In the genomic region with DNA sequence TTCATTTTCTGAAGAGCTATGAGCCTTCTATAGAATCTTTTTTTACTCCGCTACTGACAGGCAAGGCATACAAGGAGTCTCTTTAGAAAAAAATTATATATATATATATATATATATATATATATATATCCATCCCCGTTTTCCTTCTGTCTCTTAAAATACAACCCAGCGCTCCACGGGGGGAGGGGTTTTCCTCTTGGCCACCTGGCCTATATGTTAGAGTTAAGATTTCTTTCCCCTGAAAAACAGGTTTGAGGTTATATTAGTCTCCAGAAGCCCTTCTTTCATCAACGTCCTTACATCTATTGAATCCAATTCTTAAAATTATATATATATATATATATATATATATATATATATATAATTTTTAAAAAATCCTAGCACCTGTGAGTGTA, we compare ENCODE assay signal across 13 mouse cellular contexts. TPM values are rescaled to one million over a fixed set of nuclear protein-coding genes. Genes with fewer than 3 reads are reported as not detected.
A peak's percentile ranks its signal among the peaks of the same experiment; 100 is the strongest.
DNase-seq lines count a peak whose midpoint lies in the region; ATAC-seq lines count a peak whose summit lies in the region.
"Had no signal": no experiment of that assay in that cellular context is flagged by ENCODE, and none has a peak within 500 bp of the region (broad histone marks: within the 10 kb centered on the region; RNA-seq: fewer than 3 reads in every experiment).

No protein-coding gene starts in this region.

- H3K36me3 ChIP-seq in midbrain, embryonic 11.5 days (ENCODE audit: control insufficient read depth, insufficient read depth, low read length) = no peaks in the 10 kb centered on the region
- no peaks in the 10 kb centered on the region for H3K36me3 ChIP-seq in midbrain, embryonic 10.5 days
- no peaks in the 10 kb centered on the region for H3K36me3 ChIP-seq in hindbrain, embryonic 13.5 days
- H3K36me3 ChIP-seq in neural tube, embryonic 14.5 days (ENCODE audit: control insufficient read depth, insufficient read depth, low read length) = no peaks in the 10 kb centered on the region
- no peaks in the 10 kb centered on the region for H3K36me3 ChIP-seq in intestine, embryonic 16.5 days (ENCODE audit: control insufficient read depth, insufficient read depth, low read length)
- H3K36me3 ChIP-seq: limb, embryonic 12.5 days; stomach, embryonic 15.5 days had no signal

- 29% methylated on average over 5 of the region's 5 CpGs for WGBS in midbrain, embryonic 11.5 days
- 40% methylated on average over 5 of the region's 5 CpGs for WGBS in midbrain, embryonic 10.5 days
- WGBS in hindbrain, embryonic 13.5 days = 24% methylated on average over 5 of the region's 5 CpGs
- WGBS in neural tube, embryonic 14.5 days = 23% methylated on average over 5 of the region's 5 CpGs
- WGBS in intestine, embryonic 16.5 days = 41% methylated on average over 5 of the region's 5 CpGs

- H3K4me3 ChIP-seq in midbrain, embryonic 11.5 days (ENCODE audit: low read depth, low read length) = peak overlapping the region; percentile 57
- H3K4me3 ChIP-seq in midbrain, embryonic 10.5 days = no peak overlapping the region
- peak overlapping the region; percentile 64 for H3K4me3 ChIP-seq in hindbrain, embryonic 13.5 days
- H3K4me3 ChIP-seq in neural tube, embryonic 14.5 days (ENCODE audit: low read depth, low read length) = peak overlapping the region; percentile 70
- H3K4me3 ChIP-seq in intestine, embryonic 16.5 days (ENCODE audit: low read length) = no peak overlapping the region
- H3K4me3 ChIP-seq: heart, adult 2 months had no signal

- H3K9me3 ChIP-seq in midbrain, embryonic 11.5 days (ENCODE audit: control insufficient read depth, low read length) = no peaks in the 10 kb centered on the region
- H3K9me3 ChIP-seq in midbrain, embryonic 10.5 days (replicated peaks) = no peaks in the 10 kb centered on the region
- H3K9me3 ChIP-seq in hindbrain, embryonic 13.5 days = no peaks in the 10 kb centered on the region
- no peaks in the 10 kb centered on the region for H3K9me3 ChIP-seq in neural tube, embryonic 14.5 days (ENCODE audit: control insufficient read depth, low read length)
- no peaks in the 10 kb centered on the region for H3K9me3 ChIP-seq in intestine, embryonic 16.5 days (ENCODE audit: control insufficient read depth, low read length)
- H3K9me3 ChIP-seq: limb, embryonic 12.5 days; stomach, embryonic 15.5 days had no signal

- no peak overlapping the region for H3K27ac ChIP-seq in midbrain, embryonic 11.5 days (ENCODE audit: low read depth, low read length)
- no peak overlapping the region for H3K27ac ChIP-seq in midbrain, embryonic 10.5 days (replicated peaks)
- H3K27ac ChIP-seq in hindbrain, embryonic 13.5 days = no peak overlapping the region; the same call in 1 of the 2 replicates
- no peak overlapping the region for H3K27ac ChIP-seq in neural tube, embryonic 14.5 days (ENCODE audit: low read depth, low read length)
- no peak overlapping the region for H3K27ac ChIP-seq in intestine, embryonic 16.5 days (ENCODE audit: low read length)
- H3K27ac ChIP-seq: heart, adult 2 months; limb, embryonic 12.5 days; stomach, embryonic 15.5 days had no signal

- H3K9ac ChIP-seq in midbrain, embryonic 11.5 days (ENCODE audit: low read length) = no peak overlapping the region
- H3K9ac ChIP-seq in hindbrain, embryonic 13.5 days = no peak overlapping the region; the same call in 1 of the 2 replicates
- peak overlapping the region; percentile 59 for H3K9ac ChIP-seq in neural tube, embryonic 14.5 days (replicated peaks; ENCODE audit: low read depth, low read length)
- no peak overlapping the region for H3K9ac ChIP-seq in intestine, embryonic 16.5 days (ENCODE audit: low read depth, low read length)
- H3K9ac ChIP-seq: lung, embryonic 14.5 days; stomach, embryonic 15.5 days had no signal

- DNase-seq in cerebellum, adult 9-11 months = peak; percentile 7
- DNase-seq in cerebellum, postnatal 4 days (ENCODE audit: low spot score in 2 of 2) = no peak
- DNase-seq in midbrain, embryonic 11.5 days (ENCODE audit: low spot score, missing footprints) = no peak
- no peak for DNase-seq in midbrain, embryonic 10.5 days (ENCODE audit: low spot score)
- DNase-seq in layer of hippocampus, adult 9-11 months = no peak
- DNase-seq: heart, adult 2 months had no signal

- no peak for ATAC-seq in midbrain, embryonic 11.5 days (ENCODE audit: low FRiP score)
- no peak for ATAC-seq in hindbrain, embryonic 13.5 days (ENCODE audit: low FRiP score)
- no peak for ATAC-seq in neural tube, embryonic 14.5 days (ENCODE audit: low read depth)
- no peak for ATAC-seq in intestine, embryonic 16.5 days
- ATAC-seq: inflammation-experienced regulatory T-cells, adult 6 months had no signal

- H3K4me2 ChIP-seq in midbrain, embryonic 11.5 days = peak overlapping the region; percentile 80
- H3K4me2 ChIP-seq in hindbrain, embryonic 13.5 days = peak overlapping the region; percentile 69
- peak overlapping the region; percentile 65 for H3K4me2 ChIP-seq in neural tube, embryonic 14.5 days (ENCODE audit: low read depth, low read length)
- H3K4me2 ChIP-seq in intestine, embryonic 16.5 days (ENCODE audit: low read depth, low read length) = no peak overlapping the region

- peaks cover 17% of the 10 kb centered on the region for H3K27me3 ChIP-seq in midbrain, embryonic 11.5 days (ENCODE audit: control insufficient read depth, insufficient read depth, low read length)
- peaks cover 57% of the 10 kb centered on the region for H3K27me3 ChIP-seq in midbrain, embryonic 10.5 days (ENCODE audit: low read depth, poor library complexity, severe bottlenecking)
- peaks cover 8% of the 10 kb centered on the region; the same call in 1 of the 2 replicates for H3K27me3 ChIP-seq in hindbrain, embryonic 13.5 days
- peaks cover 2% of the 10 kb centered on the region; the same call in 1 of the 2 replicates for H3K27me3 ChIP-seq in neural tube, embryonic 14.5 days (ENCODE audit: control insufficient read depth, insufficient read depth, low read length)
- H3K27me3 ChIP-seq in intestine, embryonic 16.5 days (replicated peaks; ENCODE audit: control insufficient read depth, insufficient read depth, low read length) = peaks cover 18% of the 10 kb centered on the region

- H3K4me1 ChIP-seq in midbrain, embryonic 11.5 days (ENCODE audit: control insufficient read depth, insufficient read depth, low read length) = peaks cover 4% of the 10 kb centered on the region; the same call in 1 of the 2 replicates
- peaks cover 21% of the 10 kb centered on the region for H3K4me1 ChIP-seq in midbrain, embryonic 10.5 days
- H3K4me1 ChIP-seq in hindbrain, embryonic 13.5 days (replicated peaks) = peaks cover 21% of the 10 kb centered on the region
- peaks cover 6% of the 10 kb centered on the region; the same call in 1 of the 2 replicates for H3K4me1 ChIP-seq in neural tube, embryonic 14.5 days (ENCODE audit: control insufficient read depth, insufficient read depth, low read length)
- H3K4me1 ChIP-seq in intestine, embryonic 16.5 days (ENCODE audit: control insufficient read depth, insufficient read depth, low read length) = peaks cover 6% of the 10 kb centered on the region; the same call in 1 of the 2 replicates

RNA-seq across cellular contexts. Expression of gene Slitrk3, which starts 1.6 kb away (rescaled TPM):
- 1.1 and 1.4 TPM in 2 replicates for polyA plus RNA-seq in midbrain, embryonic 11.5 days (2014; fragmentation: Nextera tagmentation; extraction: Ambion mirVana)
- polyA plus RNA-seq in midbrain, embryonic 10.5 days (2016; fragmentation: Nextera tagmentation; extraction: Ambion mirVana) = 0.52 and 1.3 TPM in 2 replicates
- 15.2 and 16.9 TPM in 2 replicates for polyA plus RNA-seq in hindbrain, embryonic 13.5 days (2015; fragmentation: Nextera tagmentation; extraction: Ambion mirVana)
- polyA plus RNA-seq in neural tube, embryonic 14.5 days (2014; fragmentation: Nextera tagmentation; extraction: Ambion mirVana) = 14.8 and 17.0 TPM in 2 replicates
- polyA plus RNA-seq in intestine, embryonic 16.5 days (2015; fragmentation: Nextera tagmentation; extraction: Ambion mirVana) = 0.62 and 0.68 TPM in 2 replicates
- polyA plus RNA-seq: heart, adult 2 months; inflammation-experienced regulatory T-cells, adult 6 months had no signal

Comparison
In these comparisons a context has a peak if more than half of its experiments do, and no peak if none do; other contexts are left out.
1. H3K4me3 ChIP-seq: peak in midbrain, embryonic 11.5 days (single experiment), hindbrain, embryonic 13.5 days (single experiment) and neural tube, embryonic 14.5 days (single experiment); none in midbrain, embryonic 10.5 days (single experiment) and intestine, embryonic 16.5 days (single experiment).